Mouse (Mus musculus): ENCODE data around the gene Ppp2r3a.

- TF ChIP-seq POLR2A (IDR thresholded peaks at IDR 0.05; ENCODE audit: insufficient read depth, low read length), result no peak
- TF ChIP-seq CTCF (IDR thresholded peaks at IDR 0.05; ENCODE audit: low read depth, low read length), result no peak
- TF ChIP-seq EP300 (IDR thresholded peaks at IDR 0.05; ENCODE audit: insufficient read depth, low read depth, low read length), result no peak
Observed at GRCm38 (mm10) chr9:101198261-101198660, 53.3 kb downstream of the Ppp2r3a start.

Data from ES-Bruce4 (cell line).